Mouse (Mus musculus): ENCODE data around the gene Timm8a2. TPM values are rescaled to one million over a fixed set of nuclear protein-coding genes. Genes with fewer than 3 reads are reported as not detected.

Timm8a2 gene
- polyA plus RNA-seq, 2 experiments: not detected

DNA sequence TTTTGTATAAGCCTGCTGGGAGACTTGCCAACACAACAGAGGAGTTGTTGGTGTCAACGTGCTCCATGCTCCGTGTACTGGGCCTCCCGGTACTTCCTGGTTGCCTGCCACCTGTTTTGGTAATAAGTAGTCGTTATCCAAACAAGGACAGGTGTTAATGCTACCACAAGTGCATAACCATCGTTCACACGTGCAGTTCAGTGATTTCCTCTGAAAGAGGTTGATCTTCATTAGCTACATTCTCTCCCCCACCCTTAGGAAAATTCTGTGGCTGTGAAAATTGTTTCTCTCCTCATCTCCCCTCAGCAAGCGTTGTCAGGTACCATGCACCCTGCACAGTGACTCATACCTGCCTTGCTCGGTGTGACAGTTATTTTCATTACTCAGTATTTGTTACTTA, 35.0 kb upstream of the Timm8a2 start:
- DNase-seq (ENCODE audit: low read depth in 3 of 3, low spot score in 3 of 3) (no peak), ATAC-seq (ENCODE audit: insufficient read depth) (no peak)
- peaks cover 0 to 11% of the 10 kb centered on the region in 2 experiments; a peak in 2 of 4 replicates for H3K4me1 ChIP-seq (replicated peaks; ENCODE audit: control insufficient read depth in 2 of 2, insufficient read depth in 2 of 2, low read length in 1 of 2)
- H3K4me2 ChIP-seq (ENCODE audit: low read depth): no peak overlapping the region
- H3K9me3 ChIP-seq (ENCODE audit: control insufficient read depth, low read length): no peaks in the 10 kb centered on the region
- TF ChIP-seq EP300 (IDR thresholded peaks at IDR 0.05; ENCODE audit: low read depth): no peak
- no peak for TF ChIP-seq CTCF (IDR thresholded peaks at IDR 0.05; ENCODE audit: low read depth)
- H3K4me3 ChIP-seq (ENCODE audit: insufficient read depth in 1 of 2, low read depth in 2 of 2, low read length in 2 of 2): no peak overlapping the region
- no peaks in the 10 kb centered on the region for H3K36me3 ChIP-seq (replicated peaks; ENCODE audit: control insufficient read depth, insufficient read depth, low read depth)
- H3K27ac ChIP-seq: no peak overlapping the region
- 75% methylated on average over 8 of the region's 8 CpGs for WGBS (ENCODE audit: insufficient replicate concordance)
- H3K9ac ChIP-seq (replicated peaks): no peak overlapping the region
- no peaks in the 10 kb centered on the region for H3K27me3 ChIP-seq (ENCODE audit: control insufficient read depth, insufficient read depth, low read length)

DNA sequence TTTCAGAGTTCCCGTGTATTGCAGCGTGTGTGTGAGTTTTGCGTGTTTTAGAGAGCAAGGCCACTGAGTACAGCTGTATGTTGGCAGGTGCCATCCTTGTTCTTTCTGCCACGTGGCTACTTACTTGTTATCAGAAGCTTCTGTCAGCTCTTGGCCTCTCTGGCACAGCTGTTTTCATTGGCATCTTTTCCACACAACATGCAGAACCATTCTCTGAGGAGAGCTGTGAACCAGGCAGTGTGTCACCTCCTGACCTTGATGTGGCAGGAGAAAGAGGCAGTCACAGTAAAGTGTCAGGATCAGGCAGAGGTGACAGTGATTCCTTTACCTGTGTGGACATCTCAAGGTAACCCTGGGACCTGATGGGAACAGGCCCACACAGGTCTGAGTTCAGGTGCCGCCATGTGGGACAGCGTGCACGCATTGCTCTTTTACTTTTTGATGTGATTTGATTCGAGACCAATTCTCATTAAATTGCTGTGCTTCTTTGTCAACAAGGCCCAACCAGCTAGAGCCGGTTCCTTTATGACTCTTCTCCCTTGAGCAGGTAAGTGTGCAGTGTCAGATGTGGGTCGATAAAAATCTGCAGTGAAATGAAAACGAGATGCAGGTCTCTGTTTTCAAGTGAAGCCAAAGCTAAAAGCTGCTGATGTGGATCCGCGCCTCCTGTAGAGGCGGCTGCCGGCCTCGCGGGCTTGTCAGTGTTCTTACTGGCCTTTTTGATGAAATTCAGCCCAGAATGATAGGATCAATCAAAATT, 33.9 kb upstream of the Timm8a2 start:
- no peak for ATAC-seq (ENCODE audit: insufficient read depth)
- Histone ChIP-seq H3K27me3 (ENCODE audit: control insufficient read depth, insufficient read depth, low read length) (no peaks in the 10 kb centered on the region), H3K9me3 (ENCODE audit: control insufficient read depth, low read length) (no peaks in the 10 kb centered on the region), H3K4me2 (ENCODE audit: low read depth) (no peak overlapping the region), H3K27ac (no peak overlapping the region), H3K36me3 (replicated peaks; ENCODE audit: control insufficient read depth, insufficient read depth, low read depth) (no peaks in the 10 kb centered on the region), H3K4me3 (ENCODE audit: insufficient read depth in 1 of 2, low read depth in 2 of 2, low read length in 2 of 2) (no peak overlapping the region), H3K4me1 (replicated peaks; ENCODE audit: control insufficient read depth in 2 of 2, insufficient read depth in 2 of 2, low read length in 1 of 2) (peaks cover 0 to 8% of the 10 kb centered on the region in 2 experiments; a peak in 2 of 4 replicates), H3K9ac (replicated peaks) (no peak overlapping the region)
- no peak for DNase-seq (ENCODE audit: low read depth in 3 of 3, low spot score in 3 of 3)
- TF ChIP-seq CTCF (IDR thresholded peaks at IDR 0.05; ENCODE audit: low read depth): no peak
- TF ChIP-seq EP300 (IDR thresholded peaks at IDR 0.05; ENCODE audit: low read depth): no peak
- 80% methylated on average over 17 of the region's 17 CpGs for WGBS (ENCODE audit: insufficient replicate concordance)

DNA sequence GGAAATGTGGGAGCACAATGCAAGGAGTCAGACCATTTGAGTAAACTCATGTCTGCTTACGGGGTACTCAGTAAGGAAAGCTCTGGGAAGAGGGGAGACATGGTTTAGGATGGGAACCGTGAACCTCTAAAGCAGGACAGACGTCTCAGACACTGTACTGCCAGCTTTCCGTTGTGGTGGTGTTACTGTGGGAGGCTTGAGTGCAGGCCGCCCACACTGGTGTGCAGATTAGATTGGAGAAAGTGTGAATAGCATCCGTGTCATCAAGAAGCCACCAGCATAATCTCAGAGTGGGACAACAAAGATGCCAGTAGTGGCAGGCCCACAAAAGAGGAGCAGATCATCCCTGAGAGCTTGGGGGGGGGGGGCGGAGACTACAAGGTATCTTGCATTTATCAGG, 32.2 kb upstream of the Timm8a2 start:
- H3K4me3 ChIP-seq (ENCODE audit: insufficient read depth in 1 of 2, low read depth in 2 of 2, low read length in 2 of 2): no peak overlapping the region
- no peak overlapping the region for H3K4me2 ChIP-seq (ENCODE audit: low read depth)
- 68% methylated on average over 7 of the region's 7 CpGs for WGBS (ENCODE audit: insufficient replicate concordance)
- ATAC-seq (ENCODE audit: insufficient read depth): no peak
- no peaks in the 10 kb centered on the region for H3K9me3 ChIP-seq (ENCODE audit: control insufficient read depth, low read length)
- no peak overlapping the region for H3K9ac ChIP-seq (replicated peaks)
- no peaks in the 10 kb centered on the region for H3K27me3 ChIP-seq (ENCODE audit: control insufficient read depth, insufficient read depth, low read length)
- TF ChIP-seq EP300 (IDR thresholded peaks at IDR 0.05; ENCODE audit: low read depth) (no peak), CTCF (IDR thresholded peaks at IDR 0.05; ENCODE audit: low read depth) (no peak)
- H3K36me3 ChIP-seq (replicated peaks; ENCODE audit: control insufficient read depth, insufficient read depth, low read depth): no peaks in the 10 kb centered on the region
- H3K27ac ChIP-seq: no peak overlapping the region
- H3K4me1 ChIP-seq (replicated peaks; ENCODE audit: control insufficient read depth in 2 of 2, insufficient read depth in 2 of 2, low read length in 1 of 2): peaks cover 0 to 5% of the 10 kb centered on the region in 2 experiments; a peak in 2 of 4 replicates
- no peak for DNase-seq (ENCODE audit: low read depth in 3 of 3, low spot score in 3 of 3)

DNA sequence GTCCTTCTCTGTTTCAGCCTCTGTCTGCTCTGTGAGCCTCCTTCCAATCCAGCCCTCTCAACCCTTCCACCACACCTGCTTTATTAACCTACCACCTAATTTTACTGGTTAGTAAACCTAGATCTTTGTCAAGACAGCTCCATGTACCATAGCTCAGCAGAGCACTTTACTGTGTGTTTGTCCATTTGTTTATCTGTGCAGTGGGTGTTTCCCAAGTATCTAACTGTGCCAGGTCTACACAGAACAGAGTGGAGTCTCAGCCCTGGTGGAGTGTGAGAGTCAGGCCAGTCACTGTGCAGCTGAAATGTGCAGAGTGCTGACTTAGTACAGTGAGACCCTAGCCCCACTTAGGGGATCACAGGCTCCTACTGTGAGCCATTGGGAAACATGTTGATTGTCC, 30.7 kb upstream of the Timm8a2 start:
- no peaks in the 10 kb centered on the region for H3K36me3 ChIP-seq (replicated peaks; ENCODE audit: control insufficient read depth, insufficient read depth, low read depth)
- H3K9ac ChIP-seq (replicated peaks): no peak overlapping the region
- no peaks in the 10 kb centered on the region for H3K9me3 ChIP-seq (ENCODE audit: control insufficient read depth, low read length)
- peak; percentile 12; the same call in 1 of the 2 replicates for TF ChIP-seq CTCF (IDR thresholded peaks at IDR 0.05; ENCODE audit: low read depth)
- TF ChIP-seq EP300 (IDR thresholded peaks at IDR 0.05; ENCODE audit: low read depth): no peak
- peak; percentile 79 for ATAC-seq (ENCODE audit: insufficient read depth)
- H3K4me2 ChIP-seq (ENCODE audit: low read depth): no peak overlapping the region
- no peak for DNase-seq (ENCODE audit: low read depth in 3 of 3, low spot score in 3 of 3)
- H3K27ac ChIP-seq: no peak overlapping the region
- no peaks in the 10 kb centered on the region for H3K27me3 ChIP-seq (ENCODE audit: control insufficient read depth, insufficient read depth, low read length)
- H3K4me3 ChIP-seq (ENCODE audit: insufficient read depth in 1 of 2, low read depth in 2 of 2, low read length in 2 of 2): no peak overlapping the region
- H3K4me1 ChIP-seq (replicated peaks; ENCODE audit: control insufficient read depth in 2 of 2, insufficient read depth in 2 of 2, low read length in 1 of 2): peaks cover 0 to 5% of the 10 kb centered on the region in 2 experiments; a peak in 2 of 4 replicates

DNA sequence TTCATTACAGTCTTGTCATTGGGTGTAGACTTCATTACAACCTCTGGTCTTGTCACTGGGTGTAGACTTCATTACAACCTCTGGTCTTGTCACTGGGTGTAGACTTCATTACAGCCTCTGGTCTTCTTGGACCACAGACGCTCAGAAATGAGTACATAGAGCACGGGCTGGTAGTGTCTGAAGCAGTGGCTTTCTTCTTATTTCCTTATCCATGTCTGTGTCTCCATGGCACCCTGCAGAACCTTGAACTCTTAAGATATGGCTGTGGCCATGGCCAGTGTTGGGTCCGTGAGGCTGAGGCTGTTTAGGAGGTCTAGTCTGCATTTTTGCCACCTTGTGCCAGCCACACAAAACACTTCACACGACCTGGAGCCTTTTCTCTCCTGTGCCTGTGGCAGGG, 26.2 kb upstream of the Timm8a2 start:
- Histone ChIP-seq H3K9ac (replicated peaks) (no peak overlapping the region), H3K4me2 (ENCODE audit: low read depth) (no peak overlapping the region), H3K4me1 (replicated peaks; ENCODE audit: control insufficient read depth in 2 of 2, insufficient read depth in 2 of 2, low read length in 1 of 2) (peaks cover 4 to 15% of the 10 kb centered on the region in 2 experiments; a peak in 3 of 4 replicates), H3K4me3 (ENCODE audit: insufficient read depth in 1 of 2, low read depth in 2 of 2, low read length in 2 of 2) (no peak overlapping the region), H3K27me3 (ENCODE audit: control insufficient read depth, insufficient read depth, low read length) (no peaks in the 10 kb centered on the region), H3K9me3 (ENCODE audit: control insufficient read depth, low read length) (no peaks in the 10 kb centered on the region), H3K36me3 (replicated peaks; ENCODE audit: control insufficient read depth, insufficient read depth, low read depth) (no peaks in the 10 kb centered on the region), H3K27ac (no peak overlapping the region)
- ATAC-seq (ENCODE audit: insufficient read depth) (no peak), DNase-seq (ENCODE audit: low read depth in 3 of 3, low spot score in 3 of 3) (no peak)
- WGBS (ENCODE audit: insufficient replicate concordance): 68% methylated on average over 4 of the region's 4 CpGs
- TF ChIP-seq EP300 (IDR thresholded peaks at IDR 0.05; ENCODE audit: low read depth) (no peak), CTCF (IDR thresholded peaks at IDR 0.05; ENCODE audit: low read depth) (no peak)

All from liver, embryonic 14.5 days (tissue).